Comparison of ENCODE assay signal across 19 mouse cellular contexts in genomic region chr10:44306308-44306707, GRCm38 (mm10).
"Had no signal": no experiment of that assay in that cellular context is flagged by ENCODE, and none has a peak within 500 bp of the region (broad histone marks: within the 10 kb centered on the region; RNA-seq: fewer than 3 reads in every experiment).

No protein-coding gene starts in this region.

- H3K27ac ChIP-seq: midbrain, embryonic 10.5 days; midbrain, embryonic 12.5 days; neural tube, embryonic 13.5 days; neural tube, embryonic 15.5 days had no signal

- H3K9me3 ChIP-seq: midbrain, embryonic 10.5 days; midbrain, embryonic 12.5 days; neural tube, embryonic 13.5 days; neural tube, embryonic 15.5 days had no signal

- H3K4me3 ChIP-seq: midbrain, embryonic 10.5 days; midbrain, embryonic 12.5 days; myocyte; neural tube, embryonic 13.5 days; neural tube, embryonic 15.5 days had no signal

- DNase-seq: lung, adult 18-20 months; lung, embryonic 14.5 days; lung, postnatal 10 days; lung, postnatal 4 days; midbrain, embryonic 14.5 days; retina, postnatal 1 day; right cerebral cortex, adult 18-20 months; right cerebral cortex, postnatal 25 days; right cerebral cortex, postnatal 4 days; spleen, adult 18-20 months; thymus, adult 18-20 months; thymus, postnatal 25 days; thymus, postnatal 4 days had no signal

- H3K4me2 ChIP-seq: lung, embryonic 14.5 days; midbrain, embryonic 12.5 days; neural tube, embryonic 13.5 days; neural tube, embryonic 15.5 days had no signal

- H3K4me1 ChIP-seq: midbrain, embryonic 10.5 days; midbrain, embryonic 12.5 days; neural tube, embryonic 13.5 days; neural tube, embryonic 15.5 days had no signal

- ATAC-seq: midbrain, embryonic 16.5 days had no signal

- H3K27me3 ChIP-seq: midbrain, embryonic 12.5 days; neural tube, embryonic 13.5 days; neural tube, embryonic 15.5 days had no signal

- H3K9ac ChIP-seq: lung, embryonic 14.5 days; midbrain, embryonic 12.5 days; neural tube, embryonic 13.5 days; neural tube, embryonic 15.5 days had no signal
